Mouse (Mus musculus) layer of hippocampus, adult 2 months (tissue): ENCODE measurements around the gene Fam83e. TPM values are rescaled to one million over a fixed set of nuclear protein-coding genes. Genes with fewer than 3 reads are reported as not detected.

Experiments used
- DNase-seq, 2 experiments: peaks; one replicate each; pipeline ENCODE4 v3.0.0; 2022; ENCODE audit warnings: low spot score in 2 of 2
- H3K27ac ChIP-seq: fragments of 200-600 bp; 2 replicates; pipeline ENCODE4 v1.8.1; 2022
- H3K4me3 ChIP-seq: fragments of 200-600 bp; 2 replicates; pipeline ENCODE4 v1.8.1; 2022; ENCODE audit warnings: mild to moderate bottlenecking
- CTCF ChIP-seq: fragments of 200-600 bp; conservative IDR thresholded peaks from 2 replicates; pipeline ENCODE4 v1.8.1; 2022; ENCODE audit warnings: antibody characterized with exemption, mild to moderate bottlenecking, moderate library complexity
- long read RNA-seq, 2 experiments: library from polyadenylated mRNA; stranded (forward); transcript quantifications; one replicate each; pipeline ENCODE4 v2.0.0; 2021; ENCODE audit warnings: borderline mapping rate in 2 of 2
- total RNA-seq, 2 experiments: library from RNA; stranded (reverse); gene quantifications; 2 replicates each; pipeline ENCODE4 v1.2.3; 2021

The Fam83e gene
- under 1 TPM; 0.27 to 0.33 TPM for total RNA-seq
- long read RNA-seq, experiment 1 = 0 reads
- long read RNA-seq, experiment 2 = 0 reads

GRCm38 (mm10) chr7:45720413-45721233 is at the start of gene Fam83e:
Fam83e (plus strand) TSS chr7:45721212.
- peak; percentile 56 for TF ChIP-seq CTCF
- Histone ChIP-seq H3K4me3 (no peak within 1 kb of the TSS), H3K27ac (no peak within 1 kb of the TSS)
- no peak for DNase-seq

DNA sequence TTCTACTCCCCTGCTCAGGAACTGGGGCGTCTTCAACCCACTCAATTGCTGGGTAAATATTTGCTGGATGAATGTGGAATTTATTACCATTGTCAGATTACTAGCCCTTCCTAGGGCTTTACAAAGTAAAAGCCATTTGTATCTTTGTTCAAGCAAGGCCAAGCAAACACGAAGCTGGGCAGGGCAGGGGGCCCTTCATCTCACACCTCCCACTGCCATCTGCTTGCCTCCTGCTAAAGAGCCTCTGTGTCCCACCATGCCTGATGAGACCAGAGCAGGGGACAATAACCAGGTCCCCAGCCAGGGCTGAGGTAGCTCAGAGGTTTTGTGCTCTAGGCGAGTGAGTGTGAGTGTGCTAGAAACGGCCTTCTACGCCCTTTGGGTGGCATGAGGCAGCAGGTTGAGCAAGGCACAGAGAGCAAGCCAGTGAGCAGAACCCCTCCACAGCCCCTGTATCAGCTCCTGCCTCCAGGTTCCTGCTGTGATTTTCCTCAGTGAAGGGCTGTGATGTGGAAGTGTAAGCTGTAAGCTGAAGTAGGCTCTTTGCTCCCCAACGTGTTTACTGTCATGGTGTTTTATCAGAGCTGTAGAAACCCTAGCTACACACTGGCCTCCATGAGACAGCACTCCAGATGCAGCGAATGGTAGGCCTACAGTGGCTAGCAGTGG is 43.3 kb upstream of the Fam83e start:
- H3K27ac ChIP-seq = no peak overlapping the region
- TF ChIP-seq CTCF = no peak
- H3K4me3 ChIP-seq = no peak overlapping the region
- DNase-seq = no peak

GRCm38 (mm10) chr7:45678513-45678912 is 42.5 kb upstream of the Fam83e start:
- TF ChIP-seq CTCF = no peak
- H3K4me3 ChIP-seq = no peak overlapping the region
- DNase-seq = no peak
- H3K27ac ChIP-seq = no peak overlapping the region

GRCm38 (mm10) chr7:45679966-45680621 is 40.9 kb upstream of the Fam83e start:
- TF ChIP-seq CTCF = no peak
- DNase-seq = no peak
- peak overlapping the region; percentile 73 for H3K27ac ChIP-seq
- no peak overlapping the region for H3K4me3 ChIP-seq

DNA sequence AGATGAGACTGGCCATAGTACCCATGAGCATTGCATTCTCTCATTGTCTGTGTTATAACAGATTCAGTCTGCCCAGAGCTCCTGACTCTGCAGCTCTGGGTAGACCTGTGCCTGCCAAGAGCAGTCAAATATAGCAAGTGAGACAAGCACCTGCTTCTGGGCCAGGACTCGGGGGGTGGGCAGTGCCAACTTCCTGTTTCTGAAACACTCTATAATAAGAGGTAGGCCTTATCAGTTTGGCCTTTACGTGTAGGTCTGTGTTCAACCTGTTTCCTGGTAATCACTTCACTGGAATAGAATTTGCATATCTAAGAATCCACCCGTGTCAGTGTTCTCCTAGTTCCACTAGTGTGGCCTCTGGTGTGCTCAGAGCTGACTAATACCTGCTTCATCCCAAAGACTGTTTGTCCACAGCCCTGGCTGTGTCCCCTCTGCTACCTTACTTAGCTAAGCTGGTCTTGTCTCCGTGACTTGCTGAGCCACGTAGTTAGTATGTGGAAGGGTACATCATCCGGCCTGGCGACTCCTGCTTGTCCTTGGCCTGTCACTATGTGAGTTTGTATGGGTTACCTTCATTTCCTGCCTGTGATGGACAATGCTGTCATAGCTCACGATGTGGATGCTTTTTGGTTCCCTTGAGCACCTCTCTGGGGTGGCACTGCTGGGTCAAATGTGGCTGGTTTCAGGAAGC is 39.8 kb upstream of the Fam83e start:
- no peak overlapping the region for H3K4me3 ChIP-seq
- no peak for TF ChIP-seq CTCF
- peak overlapping the region; percentile 73; the same call in 1 of the 2 replicates for H3K27ac ChIP-seq
- no peak for DNase-seq

DNA sequence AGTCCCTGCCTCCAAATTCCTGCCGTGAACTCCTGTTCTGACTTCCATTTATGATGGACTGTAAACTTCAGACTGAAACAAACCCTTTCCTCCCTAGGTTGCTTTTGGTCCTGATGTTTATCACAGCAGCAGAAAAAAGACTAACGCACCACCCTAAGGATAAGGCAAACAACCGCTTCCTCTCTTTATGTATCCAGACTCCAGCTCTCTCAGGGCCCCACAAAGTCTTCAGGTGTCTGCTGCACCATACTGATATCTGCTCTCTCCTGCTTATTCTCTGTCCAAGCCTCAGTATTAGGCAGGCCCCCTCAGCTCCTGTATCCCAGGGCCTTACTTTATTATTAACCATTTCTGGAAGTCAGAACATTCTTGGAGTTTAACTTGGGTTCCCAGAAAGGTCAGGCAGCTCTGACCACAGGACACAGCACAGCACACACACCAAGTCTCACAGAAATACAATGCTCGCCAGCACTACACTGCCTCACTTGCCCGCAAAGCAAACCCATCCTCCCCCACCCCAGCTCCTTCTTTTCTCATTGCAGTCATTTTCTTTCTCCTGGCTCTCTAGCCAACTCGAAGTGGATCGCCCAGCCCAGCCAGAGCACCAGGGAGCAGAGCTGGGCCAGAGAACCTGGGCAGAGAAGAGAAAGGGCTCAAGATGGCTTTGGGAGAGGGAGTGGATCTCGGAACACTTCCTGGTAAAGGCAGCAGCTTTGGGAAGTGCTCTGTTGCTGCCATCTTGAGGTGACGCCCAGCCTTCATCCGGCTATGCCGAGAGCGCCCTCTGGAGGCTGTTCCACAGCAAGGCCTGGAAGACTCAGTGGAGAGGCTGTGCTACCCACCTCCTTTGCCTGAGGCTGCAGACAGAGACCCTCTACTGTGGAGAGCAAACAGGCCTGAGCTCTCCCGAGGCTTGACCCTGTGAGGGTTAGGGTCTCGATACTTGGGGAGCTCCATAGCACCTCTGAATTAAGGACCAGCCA is 38.6 kb upstream of the Fam83e start:
- Histone ChIP-seq H3K27ac (peak overlapping the region; percentile 84), H3K4me3 (peak overlapping the region; percentile 29; the same call in 1 of the 2 replicates)
- TF ChIP-seq CTCF = peak; percentile 98; the same call in 1 of the 2 replicates
- peak; percentile 86 to 90 for DNase-seq

DNA sequence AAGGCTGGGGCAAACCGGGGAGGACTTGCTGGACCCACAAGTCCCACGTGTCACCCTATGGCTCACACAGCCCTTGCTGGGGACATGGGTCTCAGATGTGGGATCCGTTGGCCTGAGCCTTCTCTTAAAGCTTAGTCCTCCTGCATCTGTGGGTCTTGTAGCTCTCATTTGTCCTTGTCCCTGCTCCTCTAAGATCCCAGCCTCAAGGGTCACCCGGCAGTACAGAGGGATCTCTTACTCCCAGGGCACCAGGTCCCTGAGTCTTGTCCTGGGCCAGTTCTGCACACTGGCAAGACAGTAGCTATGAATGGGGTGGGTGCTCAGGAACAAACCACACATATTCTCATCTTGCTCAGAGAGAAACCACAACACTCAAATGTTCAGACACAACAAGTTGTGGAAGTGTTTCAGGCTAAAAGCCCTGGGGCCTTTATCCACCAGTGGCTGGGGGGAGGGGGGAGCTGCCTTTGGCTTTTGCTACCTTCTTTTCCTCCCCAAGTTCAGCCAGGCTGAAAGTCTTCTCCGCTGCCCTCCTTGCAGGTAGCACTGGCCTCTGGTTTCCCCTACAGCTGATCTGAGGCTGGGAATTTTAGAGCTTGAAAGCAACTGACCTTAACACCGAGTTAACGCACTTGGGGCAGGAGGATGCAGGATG is 37.5 kb upstream of the Fam83e start, which contains the start of gene Ntn5:
Gene Ntn5 (plus strand): TSS at position 627 of the 655 bp plus-strand sequence.
- no peak for TF ChIP-seq CTCF
- peak within 1 kb of the TSS; percentile 84 for H3K27ac ChIP-seq
- no peak for DNase-seq
- H3K4me3 ChIP-seq = peak within 1 kb of the TSS; percentile 1; the same call in 1 of the 2 replicates

- H3K27ac ChIP-seq = peak overlapping the region; percentile 46; the same call in 1 of the 2 replicates
- DNase-seq = no peak
- H3K4me3 ChIP-seq = no peak overlapping the region
- TF ChIP-seq CTCF = no peak
Measured at GRCm38 (mm10) chr7:45685811-45686210, 35.2 kb upstream of the Fam83e start.

DNA sequence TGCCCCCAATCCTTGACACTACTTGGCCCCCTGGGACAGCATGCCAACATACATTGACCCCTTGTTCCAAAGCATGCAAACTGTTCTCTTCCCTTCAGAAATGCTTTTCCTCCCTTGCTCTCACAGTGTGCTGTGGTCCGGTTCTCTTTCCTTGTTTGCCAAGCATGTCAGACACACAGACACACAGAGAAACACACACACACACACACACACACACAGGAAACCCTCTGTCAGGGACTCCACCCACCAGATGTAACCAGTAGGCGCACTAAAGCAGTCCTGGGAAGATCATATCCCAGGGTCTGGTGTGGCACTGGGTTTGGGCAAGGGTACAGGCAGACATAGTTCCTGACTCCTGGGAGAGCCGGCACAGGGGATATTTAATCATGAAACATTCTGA is 34.2 kb upstream of the Fam83e start:
- no peak for DNase-seq
- Histone ChIP-seq H3K27ac (no peak overlapping the region), H3K4me3 (no peak overlapping the region)
- no peak for TF ChIP-seq CTCF

GRCm38 (mm10) chr7:45689099-45689498 is 31.9 kb upstream of the Fam83e start:
- Histone ChIP-seq H3K27ac (no peak overlapping the region), H3K4me3 (no peak overlapping the region)
- TF ChIP-seq CTCF = no peak
- DNase-seq = no peak

- H3K27ac ChIP-seq = no peak overlapping the region
- DNase-seq = no peak
- TF ChIP-seq CTCF = no peak
- no peak overlapping the region for H3K4me3 ChIP-seq
Measured at GRCm38 (mm10) chr7:45689800-45690199, 31.2 kb upstream of the Fam83e start.
